Mouse (Mus musculus) mouse trophoblast stem cell (cell line): ENCODE results near the gene Dtx3.

Source experiments
- in situ Hi-C, 2 experiments: fragments of 300-500 bp; cut with MseI, MboI; formaldehyde crosslinking; loops; 2 replicates in 1 of 2; 3 replicates in 1 of 2; pipeline ENCODE4 v1.15.1; 2025

The Dtx3 gene

GRCm38 (mm10) chr10:127187371-127188078 is 8.0 kb downstream of the Dtx3 start:
- in situ Hi-C loops: no loop called here

GRCm38 (mm10) chr10:127186451-127186850 is 9.1 kb downstream of the Dtx3 start:
- in situ Hi-C loops: no loop called here

- in situ Hi-C loops: no loop called here
Measured at GRCm38 (mm10) chr10:127185506-127185905, 10.0 kb downstream of the Dtx3 start.

- in situ Hi-C loops: no loop called here
Measured at GRCm38 (mm10) chr10:127185101-127185500, 10.4 kb downstream of the Dtx3 start.

- in situ Hi-C loops: loop anchor here in 1 of 2 experiments (5.0 kb wide), 1 partner anchor 39 kb away; no protein-coding TSS in a partner anchor
Measured at GRCm38 (mm10) chr10:127183759-127184158, 11.8 kb downstream of the Dtx3 start.

GRCm38 (mm10) chr10:127182624-127183023 is 12.9 kb downstream of the Dtx3 start:
- in situ Hi-C loops: loop anchor here in 1 of 2 experiments (5.0 kb wide), 1 partner anchor 40 kb away; no protein-coding TSS in a partner anchor

- in situ Hi-C loops: loop anchor here in 1 of 2 experiments (5.0 kb wide), 1 partner anchor 41 kb away; no protein-coding TSS in a partner anchor
Measured at GRCm38 (mm10) chr10:127181566-127181965, 14.0 kb downstream of the Dtx3 start.

- in situ Hi-C loops: loop anchor here in 1 of 2 experiments (5.0 kb wide), 1 partner anchor 42 kb away; no protein-coding TSS in a partner anchor
Measured at GRCm38 (mm10) chr10:127180695-127181047, 14.9 kb downstream of the Dtx3 start.

GRCm38 (mm10) chr10:127179871-127180694 is 15.4 kb downstream of the Dtx3 start, which contains the start of gene Slc26a10:
Gene Slc26a10 (minus strand): TSS chr10:127180645.
- in situ Hi-C loops: loop anchor here (5.0 kb wide), 2 partner anchors 42 to 47 kb away; no protein-coding TSS in a partner anchor

- in situ Hi-C loops: loop anchor here in 1 of 2 experiments (5.0 kb wide), 1 partner anchor 49 kb away; no protein-coding TSS in a partner anchor
Measured at GRCm38 (mm10) chr10:127178286-127179027, 17.1 kb downstream of the Dtx3 start.

GRCm38 (mm10) chr10:127177719-127178118 is 17.8 kb downstream of the Dtx3 start:
- in situ Hi-C loops: loop anchor here in 1 of 2 experiments (5.0 kb wide), 1 partner anchor 50 kb away; no protein-coding TSS in a partner anchor

- in situ Hi-C loops: loop anchor here in 1 of 2 experiments (5.0 kb wide), 1 partner anchor 50 kb away; no protein-coding TSS in a partner anchor
Measured at GRCm38 (mm10) chr10:127177235-127177634, 18.3 kb downstream of the Dtx3 start.

GRCm38 (mm10) chr10:127176756-127177155 is 18.8 kb downstream of the Dtx3 start:
- in situ Hi-C loops: loop anchor here in 1 of 2 experiments (5.0 kb wide), 1 partner anchor 51 kb away; no protein-coding TSS in a partner anchor

- in situ Hi-C loops: loop anchor here in 1 of 2 experiments (5.0 kb wide), 1 partner anchor 51 kb away; no protein-coding TSS in a partner anchor
Measured at GRCm38 (mm10) chr10:127176228-127176627, 19.3 kb downstream of the Dtx3 start.

- in situ Hi-C loops: loop anchor here in 1 of 2 experiments (5.0 kb wide), 1 partner anchor 47 kb away; no protein-coding TSS in a partner anchor
Measured at GRCm38 (mm10) chr10:127174170-127174569, 21.4 kb downstream of the Dtx3 start.

- in situ Hi-C loops: loop anchor here in 1 of 2 experiments (5.0 kb wide), 1 partner anchor 46 kb away; no protein-coding TSS in a partner anchor
Measured at GRCm38 (mm10) chr10:127173148-127174065, 22.1 kb downstream of the Dtx3 start.

- in situ Hi-C loops: loop anchor here in 1 of 2 experiments (5.0 kb wide), 1 partner anchor 44 kb away; no protein-coding TSS in a partner anchor
Measured at GRCm38 (mm10) chr10:127171631-127172200, 23.8 kb downstream of the Dtx3 start.

- in situ Hi-C loops: loop anchor here in 1 of 2 experiments (5.0 kb wide), 1 partner anchor 44 kb away; no protein-coding TSS in a partner anchor
Measured at GRCm38 (mm10) chr10:127170837-127171272, 24.7 kb downstream of the Dtx3 start.

GRCm38 (mm10) chr10:127170002-127170401 is 25.5 kb downstream of the Dtx3 start:
- in situ Hi-C loops: loop anchor here in 1 of 2 experiments (5.0 kb wide), 1 partner anchor 43 kb away; no protein-coding TSS in a partner anchor
